Mouse (Mus musculus) urinary bladder, postnatal 14 days (tissue): Measurements from ENCODE around the gene Grm4.

Source experiments
- DNase-seq: peaks from one replicate; pipeline ENCODE4 v3.0.0; 2021; ENCODE audit warnings: low spot score

Grm4 gene

GRCm38 (mm10) chr17:27551393-27551940, 30.3 kb upstream of the Grm4 start:
- DNase-seq = peak; percentile 73

DNA sequence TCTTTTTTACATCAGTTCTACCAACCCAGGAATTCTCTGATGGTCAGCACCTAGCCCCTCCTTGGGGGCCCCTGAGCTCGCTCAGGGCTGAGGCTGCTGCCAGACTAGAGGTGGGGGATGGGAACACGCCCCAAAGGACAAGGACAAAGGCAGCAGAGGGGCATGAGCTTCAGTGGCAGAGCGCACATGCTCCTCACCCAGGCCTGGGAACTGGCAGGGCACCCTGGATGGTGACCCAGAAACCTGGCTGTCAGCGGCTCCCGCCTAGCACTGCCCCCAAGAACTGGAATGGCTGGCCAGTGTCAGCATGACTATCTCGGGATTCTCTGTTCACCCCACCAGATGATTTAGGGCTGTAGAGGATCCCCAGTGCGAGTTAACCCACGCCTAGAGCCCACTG, 28.0 kb upstream of the Grm4 start:
- DNase-seq = no peak

DNA sequence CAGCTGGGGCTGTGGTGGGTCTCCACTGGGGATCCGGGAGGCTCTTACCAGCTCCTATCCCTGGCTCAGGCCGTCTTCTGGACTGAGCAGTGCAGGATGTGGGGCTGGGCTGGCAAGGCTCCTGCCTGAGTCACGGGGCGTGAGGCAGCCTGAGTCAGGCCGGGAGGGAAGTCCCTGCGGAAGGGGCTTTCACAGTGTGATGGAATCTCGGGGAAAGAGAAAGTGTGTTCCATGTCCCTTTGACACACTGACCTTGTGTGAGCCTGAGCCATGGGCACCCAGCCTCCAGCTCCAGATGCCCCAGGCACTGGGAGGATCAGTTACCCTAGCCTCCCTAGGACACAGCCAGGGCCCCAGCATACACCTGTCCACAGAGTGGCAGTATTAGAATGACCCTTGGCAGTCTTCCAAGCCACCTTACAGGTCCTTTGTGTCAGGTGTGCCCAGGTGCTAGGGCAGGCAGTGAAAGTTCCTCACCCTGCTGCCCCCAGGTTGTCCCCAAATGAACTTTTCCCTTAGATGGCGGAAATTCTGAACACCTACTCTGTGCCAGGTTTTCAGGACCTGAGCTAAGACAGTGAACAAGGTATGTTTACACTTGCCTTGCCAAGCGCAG, 26.2 kb upstream of the Grm4 start:
- peak; percentile 78 for DNase-seq

DNA sequence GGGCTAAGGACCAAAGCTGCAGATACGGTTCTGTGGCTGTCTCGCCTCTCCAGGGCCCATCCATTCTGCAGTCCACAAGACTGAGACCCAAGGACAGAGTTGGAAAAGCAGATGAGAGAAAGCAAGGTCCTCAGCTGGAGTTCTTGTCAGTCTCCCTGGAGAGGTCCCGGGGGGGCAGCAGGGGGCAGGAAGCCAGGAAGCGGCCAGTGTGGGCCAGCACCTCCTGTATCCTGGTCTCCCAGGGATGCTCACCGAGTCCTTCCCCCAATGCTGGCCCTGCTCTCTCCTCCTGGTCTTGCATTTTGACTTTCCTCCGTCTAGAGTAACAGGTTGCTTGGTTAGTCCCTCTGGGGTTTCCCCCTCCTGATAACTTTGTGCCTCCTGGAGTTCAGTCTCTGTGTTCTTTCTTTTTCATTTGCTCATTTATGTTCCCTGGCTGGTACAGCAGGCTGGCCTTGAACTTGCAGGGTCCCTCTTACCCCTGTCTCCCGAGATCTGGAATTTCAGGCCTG, 25.4 kb upstream of the Grm4 start:
- no peak for DNase-seq

- no peak for DNase-seq
Observed at GRCm38 (mm10) chr17:27545991-27546390, 24.8 kb upstream of the Grm4 start.

DNA sequence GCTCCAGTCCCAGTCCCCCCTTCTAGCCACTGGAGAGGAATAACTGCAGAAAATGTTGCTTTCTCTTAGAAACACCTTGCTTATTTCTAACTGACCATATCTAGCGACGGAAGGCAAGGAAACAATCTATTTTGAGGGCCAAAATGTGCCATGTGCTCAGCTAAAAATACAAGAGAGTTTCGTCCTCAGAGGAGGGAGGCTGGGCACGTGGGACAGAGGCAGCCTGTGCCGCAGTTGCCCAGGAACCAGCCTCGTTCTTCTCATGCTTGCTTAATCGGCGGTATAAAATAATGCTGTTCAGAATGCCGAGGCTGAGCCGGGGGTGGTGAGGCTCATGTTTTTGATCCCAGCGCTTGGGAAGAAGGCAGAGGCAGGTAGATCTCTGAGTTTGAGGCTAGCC, 23.3 kb upstream of the Grm4 start:
- no peak for DNase-seq

- no peak for DNase-seq
Observed at GRCm38 (mm10) chr17:27541984-27542383, 20.8 kb upstream of the Grm4 start.

- DNase-seq = no peak
Observed at GRCm38 (mm10) chr17:27541261-27541660, 20.1 kb upstream of the Grm4 start.

DNA sequence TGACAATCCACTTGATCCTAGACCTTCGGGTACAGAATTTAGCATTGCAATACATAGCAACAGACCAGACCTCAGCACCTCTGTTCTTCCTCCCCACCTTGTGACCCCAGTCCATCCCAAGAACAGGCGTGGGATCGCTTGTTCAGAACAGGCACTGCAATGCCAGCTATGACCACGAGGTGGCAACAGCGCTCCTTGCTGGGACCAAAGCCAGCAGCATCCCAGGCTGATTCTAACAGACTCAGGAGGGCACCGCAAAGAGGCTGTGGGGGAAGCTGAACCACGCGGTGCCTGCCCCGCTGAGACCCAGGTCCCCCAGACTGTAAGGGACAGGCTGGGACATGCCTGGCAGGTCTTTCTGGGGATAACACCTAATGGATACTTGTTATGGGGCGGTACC, 13.5 kb upstream of the Grm4 start:
- DNase-seq = peak; percentile 87

DNA sequence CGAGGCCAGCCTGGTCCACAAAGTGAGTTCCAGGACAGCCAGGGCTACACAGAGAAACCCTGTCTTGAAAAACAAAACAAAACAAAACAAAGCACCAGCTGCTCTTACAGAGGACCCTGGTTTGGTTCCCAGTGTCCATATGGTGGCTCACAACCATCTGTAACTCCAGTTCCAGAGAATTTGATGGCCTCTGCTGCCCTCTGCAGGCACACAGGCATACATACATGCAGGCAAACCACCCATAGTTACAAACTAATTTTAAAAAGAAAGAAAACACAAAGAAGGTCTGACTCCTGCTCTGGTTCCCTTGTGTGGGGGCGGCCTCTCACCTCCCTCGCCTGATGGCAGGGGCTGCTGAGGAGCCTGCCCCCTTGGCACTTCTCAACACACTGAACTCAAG, 12.2 kb upstream of the Grm4 start:
- DNase-seq = no peak

DNA sequence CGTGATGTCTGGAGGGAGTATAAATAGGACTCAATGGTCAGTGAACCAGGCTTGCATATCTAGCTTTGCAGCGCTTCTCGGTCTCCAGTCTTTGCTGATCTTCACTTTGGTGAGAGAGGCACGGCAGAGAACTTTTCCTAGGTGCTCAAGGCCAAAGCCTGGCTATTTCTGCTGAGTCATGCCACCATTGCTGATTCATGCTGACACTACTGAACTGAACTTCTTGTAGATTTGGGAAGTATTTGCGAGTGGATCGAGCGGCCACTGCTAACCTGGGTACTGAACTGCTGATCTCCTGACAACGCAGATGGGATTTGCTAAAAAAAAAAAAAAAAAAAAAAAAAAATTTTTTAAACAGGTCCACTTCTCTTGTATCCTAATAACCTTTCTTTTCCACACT, 10.9 kb upstream of the Grm4 start:
- no peak for DNase-seq

DNA sequence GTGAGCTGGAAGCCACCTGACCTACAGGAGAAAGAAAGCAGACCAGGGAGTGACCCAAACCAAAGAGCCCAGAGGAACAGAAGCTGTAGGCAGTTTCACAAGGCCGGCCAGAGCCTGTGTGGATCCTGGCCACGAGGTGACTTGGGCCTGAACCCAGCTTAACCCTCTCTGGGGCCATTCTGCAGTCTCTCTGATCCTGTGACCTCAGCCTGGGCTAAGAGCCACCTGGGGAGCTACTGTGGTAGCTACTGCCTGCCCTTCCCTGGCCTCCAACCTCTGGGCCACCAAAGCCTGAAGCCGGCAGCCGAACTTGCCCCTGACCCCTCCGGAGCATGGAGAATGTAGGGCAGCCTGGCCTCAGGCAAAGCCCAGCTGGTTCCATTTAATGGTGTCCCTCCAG, 7.6 kb upstream of the Grm4 start:
- no peak for DNase-seq

DNA sequence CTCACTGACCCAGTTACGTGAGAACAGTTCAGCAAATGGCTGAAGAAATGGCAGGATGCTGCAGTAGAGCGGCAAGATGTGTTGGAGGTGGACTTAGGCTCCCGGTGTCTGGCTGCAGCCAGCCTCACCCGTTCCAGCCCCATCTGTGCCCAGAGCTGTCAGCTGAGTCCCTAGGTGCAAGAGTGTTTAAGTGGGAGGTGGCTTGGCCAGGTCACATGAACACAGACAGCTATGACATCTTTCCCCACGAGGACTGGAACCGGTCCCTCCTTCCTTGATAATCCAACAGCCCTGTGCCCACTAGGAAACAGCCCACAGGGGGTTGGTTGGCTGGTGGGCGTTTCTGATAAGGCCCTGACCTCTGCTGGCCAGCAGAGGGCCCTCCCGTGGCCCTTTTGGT, 6.8 kb upstream of the Grm4 start:
- no peak for DNase-seq

DNA sequence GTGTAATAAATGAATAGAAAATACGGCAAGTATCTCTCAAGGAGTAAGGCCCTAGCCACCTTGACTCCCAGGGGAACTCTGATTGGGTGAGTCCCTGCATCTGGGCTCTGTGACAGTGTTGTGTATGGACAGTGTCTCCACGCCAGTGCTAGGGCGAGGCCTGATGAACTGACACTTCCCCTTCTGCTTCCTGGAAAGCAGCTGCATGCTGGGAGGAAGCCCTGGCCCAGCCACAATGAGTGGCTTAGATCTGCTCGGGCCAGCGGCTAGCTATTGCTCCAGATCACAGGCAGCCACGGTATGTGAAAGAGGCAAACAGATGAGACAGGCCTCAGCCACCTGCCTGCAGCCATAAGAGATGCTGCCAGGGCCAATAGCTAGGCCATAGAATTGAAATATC, 6.0 kb upstream of the Grm4 start:
- no peak for DNase-seq

DNA sequence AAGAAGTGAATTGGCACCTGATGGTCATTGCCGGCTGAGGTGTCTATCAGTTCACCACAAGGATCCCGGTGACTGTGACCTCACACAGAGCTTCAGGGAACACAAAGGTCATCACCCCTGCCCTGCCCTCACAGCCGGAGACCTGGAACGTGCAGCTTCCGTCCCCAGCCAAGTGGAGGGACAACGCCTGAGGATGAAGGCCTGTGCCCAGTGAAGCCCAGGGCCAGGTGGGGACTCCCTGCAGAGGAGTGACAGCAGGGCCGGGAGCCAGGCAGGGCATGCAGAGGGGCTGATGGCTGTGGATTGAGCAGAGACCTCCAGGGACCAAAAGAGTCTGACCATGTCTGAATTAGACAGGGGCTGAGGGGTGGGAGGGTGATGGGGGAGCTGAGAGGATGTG, 1.9 kb upstream of the Grm4 start:
- DNase-seq = no peak

DNA sequence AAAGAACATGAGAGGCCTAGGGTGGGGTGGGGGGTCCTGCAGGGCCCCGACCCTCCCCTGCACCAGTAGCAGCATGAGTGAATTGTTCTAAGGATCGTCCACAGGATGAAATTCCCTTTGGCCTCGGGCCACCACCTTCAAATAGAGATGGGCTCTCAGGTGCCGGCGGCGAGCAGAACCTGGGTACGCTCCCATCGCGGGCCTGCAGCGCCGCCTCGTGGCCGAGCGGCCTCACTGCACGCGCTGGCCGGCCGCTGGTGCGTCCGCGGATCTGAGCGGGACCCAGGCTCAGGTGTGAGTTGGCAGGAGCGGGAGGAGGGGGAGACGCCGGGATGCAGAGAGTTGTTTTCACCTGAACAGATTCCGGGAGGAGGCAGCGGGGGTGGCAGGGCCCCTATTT, 646 bp downstream of the Grm4 start:
- DNase-seq = peak; percentile 42

GRCm38 (mm10) chr17:27518700-27519595, 2.3 kb downstream of the Grm4 start:
- no peak for DNase-seq

DNA sequence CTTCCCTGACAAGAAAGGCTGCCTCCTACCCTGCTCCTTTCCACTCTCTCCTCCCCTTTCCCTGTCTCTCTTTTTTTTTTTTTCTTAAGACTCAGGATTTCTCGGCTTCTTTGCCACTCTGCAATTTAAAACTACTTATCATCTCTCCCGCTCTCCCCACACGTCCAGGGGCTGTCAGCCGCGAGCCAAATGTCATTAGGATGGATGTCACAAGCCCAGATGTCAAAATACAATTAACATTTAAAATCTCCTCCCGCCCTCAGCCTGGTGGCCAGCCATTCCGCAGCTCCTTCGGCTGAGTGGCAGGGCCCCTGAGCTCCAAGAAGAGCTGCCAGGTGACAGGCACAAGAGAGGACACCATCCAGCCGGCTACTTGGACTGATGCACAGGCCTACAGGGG, 2.9 kb downstream of the Grm4 start:
- no peak for DNase-seq

- no peak for DNase-seq
Observed at GRCm38 (mm10) chr17:27513916-27514762, 7.1 kb downstream of the Grm4 start.

DNA sequence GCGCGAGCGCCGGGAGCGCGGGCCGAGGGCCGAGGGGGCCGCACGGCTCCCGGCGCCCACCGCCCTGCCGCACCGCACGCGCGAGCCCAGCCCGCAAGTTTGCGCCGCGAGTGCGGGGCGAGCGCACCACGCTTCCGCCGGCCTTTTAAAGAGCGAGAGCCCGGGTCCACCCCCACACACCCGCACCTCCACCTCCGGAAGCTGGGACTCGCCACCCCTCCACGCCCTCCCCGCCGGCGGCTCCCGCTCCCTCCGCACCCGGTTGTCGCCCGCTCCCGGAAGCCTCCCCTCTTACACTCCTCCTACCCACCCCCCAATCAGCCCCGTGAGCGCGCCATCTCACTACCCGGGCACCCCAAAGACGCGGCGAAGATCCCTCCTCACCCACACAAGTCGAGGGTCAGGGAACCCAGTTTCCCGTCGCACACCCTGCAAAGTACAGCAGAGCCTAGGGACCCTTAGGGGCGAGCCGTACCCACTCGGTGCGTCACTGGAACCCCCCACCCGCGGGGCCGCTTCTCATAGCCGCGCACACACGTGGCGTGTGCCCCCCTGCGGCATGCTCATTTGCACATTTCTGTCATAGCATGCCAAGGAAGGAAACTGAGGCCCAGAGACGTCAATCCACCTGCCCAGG, 7.8 kb downstream of the Grm4 start:
- no peak for DNase-seq

- no peak for DNase-seq
Observed at GRCm38 (mm10) chr17:27512619-27513161, 8.5 kb downstream of the Grm4 start.
